Mouse (Mus musculus): ENCODE results near the gene Dcaf12l2. TPM values are rescaled to one million over a fixed set of nuclear protein-coding genes. Genes with fewer than 3 reads are reported as not detected.
A peak's percentile ranks its signal among the peaks of the same experiment; 100 is the strongest.

Dcaf12l2 gene
- polyA plus RNA-seq (2015; fragmentation: Nextera tagmentation; extraction: Ambion mirVana) = 1.3 and 1.8 TPM in 2 replicates

DNA sequence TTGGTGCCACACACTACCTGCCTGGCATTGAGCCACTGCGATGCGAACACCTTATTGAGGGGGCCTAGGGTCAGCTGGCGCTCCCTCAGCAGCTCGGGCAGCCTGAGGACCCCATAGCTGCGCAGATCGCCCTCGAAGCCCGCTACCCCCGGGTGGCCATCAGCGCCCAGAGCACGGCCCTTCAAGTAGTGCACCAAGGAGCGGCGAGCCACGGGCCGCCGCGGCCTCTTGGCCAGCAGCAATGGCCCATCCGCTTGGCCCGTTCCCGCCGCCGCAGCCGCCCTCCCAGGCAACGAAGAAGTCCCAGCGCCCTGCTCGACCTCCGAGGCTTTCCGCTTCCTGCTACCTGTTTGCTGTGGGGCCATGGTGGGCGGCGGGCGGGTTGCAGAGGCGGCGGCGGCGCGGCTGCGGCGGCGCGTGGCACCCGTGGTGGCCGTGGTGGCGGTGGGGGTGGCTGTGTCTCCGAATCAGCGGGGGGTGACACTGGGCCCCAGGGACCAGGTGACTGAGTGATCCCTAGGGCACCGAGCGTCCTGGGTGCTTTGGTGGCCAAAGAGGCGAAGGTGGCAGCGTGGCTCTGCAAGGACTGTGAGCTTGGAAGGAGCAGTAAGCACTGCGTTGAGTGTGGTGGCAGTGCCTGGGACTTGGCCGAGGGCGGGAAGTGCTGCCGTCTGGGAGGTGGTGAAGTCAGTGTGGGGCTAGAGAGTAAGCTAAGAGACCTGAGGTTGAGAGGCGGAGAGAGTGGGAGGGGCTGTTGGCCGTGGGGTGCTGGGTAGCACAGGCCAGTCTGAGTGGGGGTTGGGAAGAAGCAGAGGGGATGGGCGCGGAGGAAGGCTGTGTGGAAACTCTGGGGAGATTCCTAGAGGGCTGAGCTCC lies at the start of gene Dcaf12l2:
TSS of gene Dcaf12l2 (minus strand) at position 697 of the 876 bp plus-strand sequence.
- WGBS = 13% methylated on average over 47 of the region's 57 CpGs
- H3K4me1 ChIP-seq = no peaks in the 10 kb centered on the region
- 0 out of 2 replicates have a peak within 1 kb of the TSS, but pooled peaks have one; percentile 20 for H3K27ac ChIP-seq (replicated peaks)
- no peaks in the 10 kb centered on the region for H3K27me3 ChIP-seq (replicated peaks)
- ATAC-seq (ENCODE audit: extremely low read depth, insufficient number of reproducible peaks, low FRiP score, low TSS enrichment) = no peak; the same call in 1 of the 2 replicates
- no peaks in the 10 kb centered on the region for H3K36me3 ChIP-seq
- H3K4me3 ChIP-seq = peak within 1 kb of the TSS; percentile 59
- peak within 1 kb of the TSS; percentile 74 for H3K4me2 ChIP-seq
- peak within 1 kb of the TSS; percentile 77 for H3K9ac ChIP-seq
- no peaks in the 10 kb centered on the region for H3K9me3 ChIP-seq

DNA sequence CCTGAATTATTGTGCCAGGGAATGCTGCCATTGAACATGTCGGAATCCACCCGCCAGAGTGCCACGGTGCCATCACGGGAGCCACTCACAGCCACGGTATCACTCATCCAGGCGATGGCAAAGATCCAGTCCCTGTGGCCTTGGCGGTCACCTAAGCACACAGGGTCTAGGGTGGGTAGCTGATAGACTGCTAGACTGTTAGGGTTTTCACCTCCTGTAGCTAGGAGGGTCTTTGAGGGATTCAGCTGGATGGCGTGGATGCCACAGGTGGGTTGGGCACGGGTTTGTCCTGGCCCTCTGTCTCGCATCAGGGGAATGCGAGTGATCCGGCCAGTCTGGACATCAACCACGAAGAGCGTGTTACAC lies 879 bp downstream of the Dcaf12l2 start:
- no peaks in the 10 kb centered on the region for H3K4me1 ChIP-seq
- ATAC-seq (ENCODE audit: extremely low read depth, insufficient number of reproducible peaks, low FRiP score, low TSS enrichment) = no peak
- no peaks in the 10 kb centered on the region for H3K27me3 ChIP-seq (replicated peaks)
- H3K4me3 ChIP-seq = peak overlapping the region; percentile 59
- no peak overlapping the region for H3K27ac ChIP-seq (replicated peaks)
- 60% methylated on average over 14 of the region's 14 CpGs for WGBS
- H3K36me3 ChIP-seq = no peaks in the 10 kb centered on the region
- H3K4me2 ChIP-seq = peak overlapping the region; percentile 74
- H3K9me3 ChIP-seq = no peaks in the 10 kb centered on the region
- H3K9ac ChIP-seq = peak overlapping the region; percentile 77

All from heart, embryonic 13.5 days (tissue).